Mouse (Mus musculus): ENCODE measurements around the gene Macf1. TPM values are rescaled to one million over a fixed set of nuclear protein-coding genes. Genes with fewer than 3 reads are reported as not detected.
A peak's percentile ranks its signal among the peaks of the same experiment; 100 is the strongest.
"Not testable (repeated sequence)": the region's sequence is repeated elsewhere in the genome, so short reads cannot be mapped to it uniquely, and the experiment has no call there.

Gene Macf1
- polyA plus RNA-seq, 1 experiment from 2014 or later, result 35.3 TPM

- H3K9me3 ChIP-seq (replicated peaks; ENCODE audit: control insufficient read depth, low read length); H3K27ac ChIP-seq (ENCODE audit: low read length); H3K36me3 ChIP-seq (ENCODE audit: control insufficient read depth, insufficient read depth, low read length); H3K27me3 ChIP-seq (ENCODE audit: control insufficient read depth, insufficient read depth, low read length); H3K4me1 ChIP-seq (ENCODE audit: control insufficient read depth, insufficient read depth, low read length); H3K9ac ChIP-seq (ENCODE audit: low read length); ATAC-seq (ENCODE audit: insufficient read depth, low FRiP score): not testable (repeated sequence)
- WGBS, result 7% methylated on average over 17 of the region's 38 CpGs
- H3K4me2 ChIP-seq (ENCODE audit: low read depth, low read length), result peak overlapping the region; percentile 43
- peak overlapping the region; percentile 28; the same call in 1 of the 2 replicates for H3K4me3 ChIP-seq (replicated peaks; ENCODE audit: low read length)
Measured at GRCm38 (mm10) chr4:123322910-123323309, 361.2 kb downstream of the Macf1 start.

GRCm38 (mm10) chr4:123314497-123314896, 369.7 kb downstream of the Macf1 start:
- WGBS, result 90% methylated on average over 3 of the region's 3 CpGs
- no peak for ATAC-seq (ENCODE audit: insufficient read depth, low FRiP score)
- Histone ChIP-seq H3K4me3 (replicated peaks; ENCODE audit: low read length) (no peak overlapping the region), H3K9me3 (replicated peaks; ENCODE audit: control insufficient read depth, low read length) (no peaks in the 10 kb centered on the region), H3K4me2 (ENCODE audit: low read depth, low read length) (no peak overlapping the region), H3K9ac (ENCODE audit: low read length) (no peak overlapping the region), H3K27me3 (ENCODE audit: control insufficient read depth, insufficient read depth, low read length) (no peaks in the 10 kb centered on the region), H3K4me1 (ENCODE audit: control insufficient read depth, insufficient read depth, low read length) (no peaks in the 10 kb centered on the region), H3K27ac (ENCODE audit: low read length) (no peak overlapping the region), H3K36me3 (ENCODE audit: control insufficient read depth, insufficient read depth, low read length) (no peaks in the 10 kb centered on the region)

GRCm38 (mm10) chr4:123313010-123313409, 371.1 kb downstream of the Macf1 start:
- WGBS, result 71% methylated on average over 6 of the region's 6 CpGs
- H3K9ac ChIP-seq (ENCODE audit: low read length), result no peak overlapping the region
- H3K27me3 ChIP-seq (ENCODE audit: control insufficient read depth, insufficient read depth, low read length), result no peaks in the 10 kb centered on the region
- H3K9me3 ChIP-seq (replicated peaks; ENCODE audit: control insufficient read depth, low read length), result no peaks in the 10 kb centered on the region
- no peak overlapping the region for H3K4me2 ChIP-seq (ENCODE audit: low read depth, low read length)
- no peak overlapping the region for H3K27ac ChIP-seq (ENCODE audit: low read length)
- no peak for ATAC-seq (ENCODE audit: insufficient read depth, low FRiP score)
- H3K36me3 ChIP-seq (ENCODE audit: control insufficient read depth, insufficient read depth, low read length), result no peaks in the 10 kb centered on the region
- H3K4me1 ChIP-seq (ENCODE audit: control insufficient read depth, insufficient read depth, low read length), result no peaks in the 10 kb centered on the region
- no peak overlapping the region for H3K4me3 ChIP-seq (replicated peaks; ENCODE audit: low read length)

GRCm38 (mm10) chr4:123311845-123312244, 372.3 kb downstream of the Macf1 start:
- no peaks in the 10 kb centered on the region for H3K27me3 ChIP-seq (ENCODE audit: control insufficient read depth, insufficient read depth, low read length)
- no peak overlapping the region for H3K27ac ChIP-seq (ENCODE audit: low read length)
- H3K4me2 ChIP-seq (ENCODE audit: low read depth, low read length), result no peak overlapping the region
- ATAC-seq (ENCODE audit: insufficient read depth, low FRiP score), result no peak
- no peak overlapping the region for H3K9ac ChIP-seq (ENCODE audit: low read length)
- H3K36me3 ChIP-seq (ENCODE audit: control insufficient read depth, insufficient read depth, low read length), result no peaks in the 10 kb centered on the region
- H3K4me1 ChIP-seq (ENCODE audit: control insufficient read depth, insufficient read depth, low read length), result no peaks in the 10 kb centered on the region
- no peaks in the 10 kb centered on the region for H3K9me3 ChIP-seq (replicated peaks; ENCODE audit: control insufficient read depth, low read length)
- WGBS, result 56% methylated on average over 7 of the region's 7 CpGs
- H3K4me3 ChIP-seq (replicated peaks; ENCODE audit: low read length), result no peak overlapping the region

GRCm38 (mm10) chr4:123308292-123308691, 375.9 kb downstream of the Macf1 start:
- 43% methylated on average over 3 of the region's 3 CpGs for WGBS
- no peaks in the 10 kb centered on the region for H3K27me3 ChIP-seq (ENCODE audit: control insufficient read depth, insufficient read depth, low read length)
- no peak for ATAC-seq (ENCODE audit: insufficient read depth, low FRiP score)

GRCm38 (mm10) chr4:123306999-123307398, 377.2 kb downstream of the Macf1 start:
- Histone ChIP-seq H3K4me1 (ENCODE audit: control insufficient read depth, insufficient read depth, low read length) (no peaks in the 10 kb centered on the region), H3K36me3 (ENCODE audit: control insufficient read depth, insufficient read depth, low read length) (peaks cover 13% of the 10 kb centered on the region; the same call in 1 of the 2 replicates), H3K4me2 (ENCODE audit: low read depth, low read length) (no peak overlapping the region), H3K9ac (ENCODE audit: low read length) (no peak overlapping the region), H3K4me3 (replicated peaks; ENCODE audit: low read length) (no peak overlapping the region), H3K27ac (ENCODE audit: low read length) (no peak overlapping the region), H3K9me3 (replicated peaks; ENCODE audit: control insufficient read depth, low read length) (no peaks in the 10 kb centered on the region; the same call in 1 of the 2 replicates), H3K27me3 (ENCODE audit: control insufficient read depth, insufficient read depth, low read length) (no peaks in the 10 kb centered on the region)
- ATAC-seq (ENCODE audit: insufficient read depth, low FRiP score), result no peak
- WGBS, result 88% methylated on average over 10 of the region's 10 CpGs

More at GRCm38 (mm10) chr4:123308292-123308691, 375.9 kb downstream of the Macf1 start:
- no peak overlapping the region for H3K4me2 ChIP-seq (ENCODE audit: low read depth, low read length)
- no peaks in the 10 kb centered on the region; the same call in 1 of the 2 replicates for H3K9me3 ChIP-seq (replicated peaks; ENCODE audit: control insufficient read depth, low read length)
- H3K4me3 ChIP-seq (replicated peaks; ENCODE audit: low read length), result no peak overlapping the region
- H3K27ac ChIP-seq (ENCODE audit: low read length), result no peak overlapping the region
- peaks cover 11% of the 10 kb centered on the region; the same call in 1 of the 2 replicates for H3K36me3 ChIP-seq (ENCODE audit: control insufficient read depth, insufficient read depth, low read length)
- no peak overlapping the region for H3K9ac ChIP-seq (ENCODE audit: low read length)
- H3K4me1 ChIP-seq (ENCODE audit: control insufficient read depth, insufficient read depth, low read length), result no peaks in the 10 kb centered on the region

GRCm38 (mm10) chr4:123305789-123306188, 378.4 kb downstream of the Macf1 start:
- H3K4me3 ChIP-seq (replicated peaks; ENCODE audit: low read length), result no peak overlapping the region
- no peak overlapping the region for H3K27ac ChIP-seq (ENCODE audit: low read length)
- ATAC-seq (ENCODE audit: insufficient read depth, low FRiP score), result peak; percentile 41; the same call in 1 of the 2 replicates
- H3K9ac ChIP-seq (ENCODE audit: low read length), result no peak overlapping the region; the same call in 1 of the 2 replicates
- no peaks in the 10 kb centered on the region for H3K4me1 ChIP-seq (ENCODE audit: control insufficient read depth, insufficient read depth, low read length)
- peaks cover 13% of the 10 kb centered on the region; the same call in 1 of the 2 replicates for H3K36me3 ChIP-seq (ENCODE audit: control insufficient read depth, insufficient read depth, low read length)
- no peaks in the 10 kb centered on the region; the same call in 1 of the 2 replicates for H3K9me3 ChIP-seq (replicated peaks; ENCODE audit: control insufficient read depth, low read length)
- H3K4me2 ChIP-seq (ENCODE audit: low read depth, low read length), result no peak overlapping the region
- 30% methylated on average over 3 of the region's 3 CpGs for WGBS
- H3K27me3 ChIP-seq (ENCODE audit: control insufficient read depth, insufficient read depth, low read length), result no peaks in the 10 kb centered on the region

Small RNA genes lying within 50 kb of the gene (microRNA-seq; reads per million reads assigned to microRNA genes)
- not detected for gene Mir6398

Other genes with a start within 250 kb of the Macf1 start
- 288 and 291 TPM in 2 replicates for gene Ndufs5, start 33.8 kb upstream of the Macf1 start, polyA plus RNA-seq (2015; fragmentation: Nextera tagmentation; extraction: Ambion mirVana)
- 36.5 and 37.2 TPM in 2 replicates for gene Akirin1, start 66.0 kb upstream of the Macf1 start, polyA plus RNA-seq (2015; fragmentation: Nextera tagmentation; extraction: Ambion mirVana)
- 9.7 and 10.6 TPM in 2 replicates for gene Rhbdl2, start 103.5 kb upstream of the Macf1 start, polyA plus RNA-seq (2015; fragmentation: Nextera tagmentation; extraction: Ambion mirVana)
- gene 4933427I04Rik, start 175.3 kb upstream of the Macf1 start, polyA plus RNA-seq (2015; fragmentation: Nextera tagmentation; extraction: Ambion mirVana), result 0.05 and 0.10 TPM in 2 replicates
- 77.0 and 88.2 TPM in 2 replicates for gene Mycbp, start 220.5 kb upstream of the Macf1 start, polyA plus RNA-seq (2015; fragmentation: Nextera tagmentation; extraction: Ambion mirVana)
- 43.4 and 45.7 TPM in 2 replicates for gene Rragc, start 233.1 kb upstream of the Macf1 start, polyA plus RNA-seq (2015; fragmentation: Nextera tagmentation; extraction: Ambion mirVana)
- not detected in 2 replicates for gene 4930535I16Rik, start 233.7 kb upstream of the Macf1 start, polyA plus RNA-seq (2015; fragmentation: Nextera tagmentation; extraction: Ambion mirVana)